Mouse (Mus musculus) c-Kit-negative CD71-positive TER-119-positive erythroid progenitor cells, embryonic 14.5 days (primary cell): Measurements from ENCODE around the gene Mst1r.

Source experiments
- DNase-seq: peaks from one replicate; pipeline ENCODE4 v3.0.0-alpha.2; 2013; ENCODE audit warnings: low read depth, low spot score

Mst1r gene

DNA sequence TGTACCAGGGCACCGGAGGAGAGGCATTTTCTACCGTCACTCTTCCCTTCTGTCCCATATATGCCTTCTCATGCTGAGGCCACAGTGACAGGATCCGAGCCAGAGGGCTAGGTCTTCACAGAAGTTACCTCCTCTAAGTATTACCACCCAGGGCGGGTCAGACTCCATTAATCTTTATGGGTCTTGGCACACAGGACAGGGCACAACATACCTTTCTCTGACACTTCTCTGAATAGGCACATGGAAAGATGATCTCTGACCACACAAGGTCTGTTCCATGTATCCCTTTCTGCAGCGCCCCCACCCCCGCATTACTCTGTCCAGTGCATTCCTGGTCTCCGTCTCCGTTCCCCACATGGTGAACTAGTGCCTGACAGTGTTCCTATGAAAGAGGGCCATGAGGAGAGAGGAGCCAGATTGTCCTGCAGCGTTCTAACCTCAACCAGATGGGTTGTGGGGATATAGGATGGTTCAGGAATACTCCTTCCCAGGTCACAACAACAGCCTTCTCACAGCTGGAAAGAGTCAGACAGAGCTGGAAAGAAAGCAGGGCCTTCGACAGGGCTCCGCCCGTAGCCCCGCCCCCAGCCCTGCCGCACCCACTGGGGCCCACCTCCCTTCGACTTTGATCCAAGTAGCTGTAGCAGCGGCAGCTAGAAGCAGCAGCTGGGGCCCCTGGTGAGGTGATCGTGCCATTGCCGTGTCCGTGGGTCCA is at the start of gene Mst1r:
Mst1r (plus strand) TSS at position 622 of the 715 bp plus-strand sequence.
- no peak for DNase-seq

DNA sequence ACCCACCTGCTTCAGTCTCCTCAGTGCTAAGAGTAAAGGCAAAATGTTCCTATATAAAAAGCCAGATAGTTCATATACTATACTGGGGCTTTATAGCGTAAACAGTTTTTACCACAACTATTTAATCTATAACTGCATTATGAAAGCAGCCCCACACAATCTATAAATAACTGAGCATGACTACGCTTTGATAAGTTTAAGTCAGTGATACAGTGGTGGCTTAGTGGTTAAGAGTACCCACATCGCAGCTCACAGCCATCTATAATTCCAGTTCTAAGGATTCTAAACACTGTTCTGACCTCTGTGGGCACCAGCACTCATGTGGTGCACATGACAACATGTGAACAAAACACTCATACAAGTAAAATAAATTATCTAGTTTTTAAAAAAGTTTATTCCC is 48.3 kb upstream of the Mst1r start:
- DNase-seq: no peak

DNA sequence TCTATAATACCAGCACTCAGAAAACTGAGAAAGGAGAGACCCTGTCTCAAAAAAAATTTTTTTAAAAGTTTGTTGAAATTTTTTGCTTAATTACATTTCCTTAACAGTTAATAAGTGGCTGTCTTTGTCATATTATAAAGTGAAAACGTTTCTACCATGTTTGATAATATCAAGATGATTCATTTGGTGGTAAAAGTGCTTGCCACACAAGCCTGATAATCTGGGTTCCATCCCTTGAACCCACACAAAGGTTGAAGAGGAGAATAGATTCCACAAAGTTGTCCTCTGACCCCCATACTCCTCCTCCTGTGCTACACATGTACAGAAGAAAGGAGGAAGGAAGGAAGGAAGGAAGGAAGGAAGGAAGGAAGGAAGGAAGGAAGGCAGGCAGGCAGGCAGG is 42.2 kb upstream of the Mst1r start:
- no peak for DNase-seq

DNA sequence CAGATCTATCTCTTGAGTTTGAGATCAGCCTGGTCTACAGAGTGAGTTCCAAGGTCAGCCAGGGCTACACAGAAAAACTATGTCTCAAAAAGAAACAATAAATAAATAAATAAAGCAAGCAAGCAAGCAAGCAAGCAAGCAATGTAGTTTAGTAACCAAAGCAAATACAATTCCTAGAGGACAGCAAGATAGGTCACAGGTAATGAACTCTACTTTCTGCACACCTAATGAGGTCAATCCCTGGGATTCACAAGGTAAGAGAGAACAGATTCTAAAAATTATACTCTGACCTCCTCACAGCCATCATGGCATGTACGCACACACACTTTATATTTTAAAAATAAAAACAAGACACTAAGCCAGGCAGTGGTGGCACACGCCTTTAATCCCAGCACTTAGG is 40.6 kb upstream of the Mst1r start:
- DNase-seq: no peak

DNA sequence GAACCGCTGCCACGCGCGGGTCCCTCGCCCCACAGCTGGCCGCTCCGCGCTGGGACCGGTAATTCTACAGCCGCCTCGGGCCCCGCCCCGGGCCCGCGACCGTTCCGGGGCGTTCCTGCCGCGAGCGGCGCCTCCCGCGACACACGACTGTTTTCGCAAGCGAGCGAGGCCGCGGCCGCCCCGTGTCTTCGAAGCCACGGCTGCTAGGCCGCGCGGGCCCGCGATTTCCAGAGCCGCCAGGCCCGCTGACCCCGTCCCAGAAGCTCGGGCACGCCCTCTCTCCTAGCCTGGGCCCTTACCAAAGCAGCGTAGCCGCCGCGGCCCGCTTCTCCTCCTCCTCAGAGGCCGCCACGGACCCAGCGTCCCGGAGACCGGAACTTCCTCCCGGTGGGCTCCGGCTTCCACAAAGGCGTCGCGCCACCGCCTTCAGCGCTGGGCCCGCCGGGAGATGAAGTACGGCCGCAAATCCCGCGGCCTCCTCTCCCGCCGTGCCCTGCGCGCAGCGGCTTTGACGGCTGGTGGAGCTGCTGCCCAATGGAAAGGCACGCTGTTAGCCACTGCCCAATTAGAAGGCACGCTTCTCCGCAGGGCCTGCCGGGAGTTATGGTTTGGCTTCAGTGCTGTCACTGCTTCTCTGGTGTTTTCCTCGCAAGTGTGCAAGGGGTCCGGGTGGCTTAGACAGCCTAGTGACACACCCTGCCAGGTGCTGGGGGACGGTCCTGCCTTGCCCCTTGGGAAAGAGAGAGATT is 34.1 kb upstream of the Mst1r start:
- DNase-seq: peak; percentile 87

DNA sequence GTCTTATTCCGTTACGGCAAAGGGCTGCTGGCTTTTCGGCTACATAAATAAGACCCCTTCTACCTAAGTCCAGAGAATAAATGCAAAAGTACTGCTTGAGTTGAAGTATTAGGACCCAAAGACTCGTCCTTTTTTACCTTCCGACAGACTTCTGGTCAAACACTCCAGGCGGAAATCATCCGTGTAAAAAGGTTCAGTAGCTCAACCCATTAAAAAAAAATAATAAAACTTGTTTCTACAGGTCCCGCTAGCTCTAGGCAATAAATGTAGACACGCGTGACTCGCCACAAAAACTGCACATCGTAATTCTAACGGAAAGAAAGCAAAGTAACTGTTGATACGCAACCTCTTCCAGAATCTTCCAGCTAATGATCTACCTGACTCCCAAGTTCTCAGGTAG is 33.5 kb upstream of the Mst1r start, which contains the start of gene Rbm6:
Rbm6 (minus strand) TSS at position 101 of the 400 bp plus-strand sequence.
- DNase-seq: no peak

DNA sequence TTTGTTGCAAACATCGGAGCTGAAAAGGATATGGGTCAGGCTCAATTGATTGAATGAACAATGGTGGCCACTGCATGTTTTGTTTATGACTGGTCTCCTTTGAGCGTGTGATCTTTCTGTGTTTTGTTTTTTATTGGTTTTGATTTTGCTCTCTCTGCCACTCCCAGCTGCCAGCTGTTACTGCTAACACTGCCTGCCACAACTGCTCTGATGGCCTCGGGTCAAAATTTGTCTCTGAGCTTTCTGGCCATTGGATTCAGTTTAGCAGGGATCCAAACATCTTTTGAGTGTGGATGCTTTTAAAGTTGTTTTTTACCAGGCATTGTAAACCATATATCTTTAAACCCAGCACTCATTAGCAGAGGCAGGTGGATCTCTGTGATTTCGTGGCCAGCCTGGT is 26.3 kb upstream of the Mst1r start:
- no peak for DNase-seq

DNA sequence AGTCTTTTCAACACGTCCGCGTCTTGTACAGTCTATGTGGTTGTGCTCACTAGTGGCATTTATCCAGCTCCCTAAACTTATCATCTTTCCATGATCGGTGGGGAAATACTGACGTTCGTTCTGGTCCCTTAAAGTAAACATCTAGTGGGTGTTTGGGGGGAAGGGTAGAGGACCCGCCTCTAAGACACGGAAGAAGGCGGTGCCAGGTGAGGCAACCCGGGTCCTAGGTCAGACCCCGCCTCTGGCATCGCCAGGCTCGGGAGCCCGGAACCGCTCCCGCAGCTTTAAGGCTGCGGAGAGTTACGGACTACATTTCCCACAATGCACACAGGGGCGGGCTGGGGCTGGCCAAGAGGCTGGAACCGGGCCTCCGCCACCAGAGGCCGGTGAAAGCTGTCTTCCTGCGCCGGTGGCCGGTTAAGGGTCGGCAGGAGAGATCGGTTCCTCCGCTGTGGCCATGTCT is 18.8 kb upstream of the Mst1r start, which contains the start of gene Mon1a:
Mon1a (plus strand) TSS at position 348 of the 463 bp plus-strand sequence.
- DNase-seq: peak; percentile 58

DNA sequence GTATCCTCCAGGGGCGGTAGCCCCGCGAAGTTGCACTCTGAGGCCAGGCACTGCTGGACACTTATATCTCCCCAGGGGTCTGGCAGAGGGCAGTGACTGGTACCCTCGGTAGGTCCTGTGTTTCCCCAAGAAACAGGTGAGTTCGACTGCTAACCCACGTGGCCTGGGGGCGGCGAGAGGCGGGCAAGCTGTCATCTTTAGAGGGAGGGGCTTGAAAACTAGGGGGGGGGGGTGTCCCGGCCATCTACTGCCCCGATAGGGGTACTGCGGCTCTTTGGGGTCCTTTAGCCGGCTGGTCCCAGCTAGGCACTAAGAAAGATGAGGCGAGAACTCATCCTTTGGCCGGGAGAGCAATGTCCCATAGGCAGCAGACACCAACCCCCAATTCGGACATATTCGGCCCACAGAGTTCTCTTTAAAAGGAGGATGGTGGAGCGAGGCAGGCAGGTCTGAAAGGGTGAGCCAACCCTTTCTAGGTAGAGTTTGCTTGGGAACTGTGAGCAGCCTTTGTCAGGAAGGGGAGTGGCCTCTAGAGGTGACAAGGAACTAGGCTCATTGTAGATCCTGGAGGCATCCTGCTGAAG is 18.3 kb upstream of the Mst1r start:
- DNase-seq: no peak

DNA sequence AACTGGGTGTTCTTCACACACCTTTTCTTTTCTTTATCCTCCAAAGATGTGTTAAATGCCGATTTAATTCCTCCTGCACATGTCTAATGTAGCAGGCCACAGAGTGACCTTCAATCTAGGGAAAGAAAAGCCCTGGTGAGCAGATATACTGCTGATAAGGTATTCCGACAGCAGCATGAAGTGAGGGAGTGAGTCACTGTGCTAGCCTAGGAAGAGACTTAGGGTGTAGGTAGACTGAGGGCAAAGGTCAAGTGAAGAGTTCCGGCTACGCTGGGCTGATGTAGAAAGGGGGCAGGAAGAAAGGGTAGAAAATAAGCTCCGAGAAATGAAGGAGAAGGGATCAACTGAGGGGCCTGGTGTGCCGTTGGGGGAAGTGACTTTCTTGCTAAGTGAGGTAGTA is 16.4 kb upstream of the Mst1r start:
- DNase-seq: no peak

DNA sequence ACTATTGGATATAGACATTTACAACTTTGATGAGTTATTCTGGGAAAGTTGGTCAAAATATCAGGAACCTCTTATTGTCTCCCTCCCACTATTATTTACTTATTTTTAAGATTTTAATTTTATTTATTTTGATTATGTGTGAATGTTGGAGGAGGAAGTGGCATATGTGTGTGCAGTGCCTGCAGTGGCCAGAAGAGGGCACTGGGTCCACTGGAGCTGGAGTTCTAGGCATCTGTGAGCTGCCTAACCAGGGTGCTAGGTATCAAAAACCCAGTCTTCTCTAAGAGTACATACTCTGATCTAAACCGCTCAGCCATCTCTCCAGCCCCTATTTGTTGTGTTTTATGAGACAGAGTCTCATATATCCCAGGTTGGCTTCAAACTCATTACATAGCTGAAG is 15.7 kb upstream of the Mst1r start:
- no peak for DNase-seq

DNA sequence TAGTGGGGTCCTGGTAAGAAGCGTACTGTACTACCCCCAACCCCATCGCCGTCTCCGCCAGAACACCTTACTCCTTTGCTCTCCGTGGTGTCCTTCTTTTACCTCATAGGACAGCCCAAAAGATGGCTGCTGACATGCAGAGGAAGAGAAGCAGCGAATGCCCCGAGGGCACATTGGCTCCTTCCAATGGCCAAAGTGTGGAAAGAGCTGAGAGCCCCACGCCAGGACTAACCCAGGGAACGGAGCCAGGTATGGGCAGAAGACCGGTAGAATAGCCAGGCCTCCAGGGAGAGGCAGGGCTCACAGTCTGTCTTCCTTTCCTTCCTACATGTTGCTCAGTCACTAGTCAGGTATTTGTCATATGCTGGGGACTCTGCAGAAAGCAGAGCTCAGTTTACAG is 8.1 kb upstream of the Mst1r start:
- DNase-seq: no peak

DNA sequence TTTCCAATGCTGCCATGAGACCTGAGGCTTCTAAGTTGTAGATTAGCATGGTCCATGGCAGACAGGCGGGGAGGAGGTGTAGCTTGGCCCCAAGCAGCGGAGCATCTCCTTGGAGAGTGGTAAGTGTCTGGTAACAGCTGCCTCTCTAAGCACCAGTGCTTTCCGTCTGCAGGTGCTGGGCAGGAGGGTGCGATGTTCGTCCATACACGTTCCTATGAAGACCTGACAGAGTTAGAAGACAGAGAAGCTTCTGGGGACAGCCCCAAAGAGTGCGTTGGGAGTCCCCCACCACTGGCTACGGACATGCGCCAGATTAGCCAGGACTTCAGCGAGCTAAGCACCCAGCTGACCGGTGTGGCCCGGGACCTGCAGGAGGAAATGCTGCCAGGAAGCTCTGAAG is 6.8 kb upstream of the Mst1r start:
- DNase-seq: no peak

DNA sequence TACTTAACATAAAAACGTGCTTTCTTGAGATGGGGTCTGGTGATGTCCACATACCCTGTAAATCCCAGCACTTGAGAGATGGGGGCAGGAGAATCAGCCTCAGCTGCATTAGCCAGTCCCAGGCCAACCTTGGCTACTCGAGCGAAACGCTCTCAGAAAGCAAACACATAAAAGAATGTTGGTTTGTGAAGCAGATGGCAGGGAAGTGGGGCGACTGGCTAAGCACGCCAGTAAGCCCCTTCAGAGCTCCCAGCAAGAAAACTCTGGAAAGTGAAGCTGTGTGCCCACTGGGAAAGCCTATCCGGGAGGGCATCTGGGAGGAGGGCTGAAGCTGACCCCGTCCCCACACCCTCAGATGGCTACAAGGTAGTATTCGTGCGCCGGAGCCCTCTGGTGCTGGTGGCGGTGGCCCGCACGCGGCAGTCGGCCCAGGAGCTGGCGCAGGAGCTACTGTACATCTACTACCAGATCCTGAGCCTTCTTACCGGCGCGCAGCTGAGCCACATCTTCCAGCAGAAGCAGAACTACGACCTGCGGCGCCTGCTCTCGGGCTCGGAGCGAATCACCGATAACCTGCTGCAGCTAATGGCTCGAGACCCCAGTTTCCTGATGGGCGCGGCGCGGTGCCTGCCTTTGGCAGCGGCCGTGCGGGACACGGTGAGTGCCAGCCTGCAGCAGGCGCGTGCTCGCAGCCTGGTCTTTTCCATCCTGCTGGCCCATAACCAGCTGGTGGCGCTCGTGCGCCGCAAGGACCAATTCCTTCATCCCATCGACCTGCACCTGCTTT is 5.6 kb upstream of the Mst1r start:
- no peak for DNase-seq

DNA sequence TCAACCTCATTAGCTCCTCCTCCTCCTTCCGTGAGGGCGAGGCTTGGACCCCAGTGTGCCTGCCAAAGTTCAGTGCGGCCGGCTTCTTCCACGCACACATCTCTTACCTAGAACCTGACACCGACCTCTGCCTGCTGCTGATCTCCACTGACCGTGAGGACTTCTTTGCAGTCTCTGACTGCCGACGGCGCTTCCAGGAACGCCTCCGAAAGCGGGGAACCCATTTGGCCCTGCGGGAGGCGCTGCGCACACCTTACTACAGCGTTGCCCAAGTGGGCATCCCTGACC is 5.1 kb upstream of the Mst1r start:
- DNase-seq: no peak

DNA sequence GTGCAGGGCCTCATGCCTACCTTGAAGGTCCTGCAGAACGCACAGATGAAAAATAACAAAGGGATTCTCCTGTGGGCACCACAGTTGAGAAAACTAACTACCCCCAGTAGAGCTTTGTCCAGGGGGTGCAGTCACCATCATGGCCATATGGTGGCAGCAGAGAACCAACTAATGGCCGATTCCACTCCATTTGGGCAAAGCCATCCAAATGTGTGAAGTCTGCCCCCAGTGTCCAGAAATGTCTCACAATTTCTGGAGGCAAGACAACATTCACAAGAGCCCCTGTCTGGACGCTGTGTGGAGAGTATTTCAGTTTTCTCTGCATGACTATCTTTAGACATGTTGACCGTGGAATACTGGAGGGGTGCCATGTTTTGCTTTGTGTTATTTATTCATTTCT is 1.9 kb upstream of the Mst1r start:
- DNase-seq: peak; percentile 72

DNA sequence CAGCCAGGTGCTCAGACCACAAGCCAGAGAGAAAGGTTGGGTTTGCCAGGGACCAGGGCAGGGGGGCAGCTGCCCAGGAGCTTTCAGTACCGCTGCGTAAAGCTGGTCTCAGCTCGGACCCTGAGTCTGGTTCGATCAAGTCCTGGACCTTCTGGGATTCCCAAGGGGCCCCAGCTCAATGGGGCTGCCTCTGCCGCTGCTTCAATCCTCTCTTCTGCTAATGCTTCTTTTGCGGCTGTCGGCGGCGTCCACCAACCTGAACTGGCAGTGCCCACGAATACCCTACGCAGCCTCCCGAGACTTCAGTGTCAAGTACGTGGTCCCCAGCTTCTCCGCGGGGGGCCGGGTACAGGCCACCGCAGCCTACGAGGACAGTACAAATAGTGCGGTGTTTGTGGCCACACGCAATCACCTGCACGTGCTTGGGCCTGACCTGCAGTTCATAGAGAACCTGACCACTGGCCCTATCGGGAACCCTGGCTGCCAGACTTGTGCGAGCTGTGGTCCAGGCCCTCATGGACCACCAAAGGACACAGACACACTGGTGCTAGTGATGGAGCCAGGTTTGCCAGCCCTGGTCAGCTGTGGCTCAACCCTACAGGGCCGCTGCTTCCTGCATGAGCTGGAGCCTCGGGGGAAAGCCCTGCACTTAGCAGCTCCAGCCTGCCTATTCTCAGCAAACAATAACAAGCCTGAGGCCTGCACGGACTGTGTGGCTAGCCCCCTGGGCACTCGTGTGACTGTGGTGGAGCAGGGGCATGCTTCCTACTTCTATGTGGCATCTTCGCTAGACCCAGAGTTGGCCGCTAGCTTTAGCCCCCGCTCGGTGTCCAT is 511 bp downstream of the Mst1r start:
- DNase-seq: no peak

DNA sequence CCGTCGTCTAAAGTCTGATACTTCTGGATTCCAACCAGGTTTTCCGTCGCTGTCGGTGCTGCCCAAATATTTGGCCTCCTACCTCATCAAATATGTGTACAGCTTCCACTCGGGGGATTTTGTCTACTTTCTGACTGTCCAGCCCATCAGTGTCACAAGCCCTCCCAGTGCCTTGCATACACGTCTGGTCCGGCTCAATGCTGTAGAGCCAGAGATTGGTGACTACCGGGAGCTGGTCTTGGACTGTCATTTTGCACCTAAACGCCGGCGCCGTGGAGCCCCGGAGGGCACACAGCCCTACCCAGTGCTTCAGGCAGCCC is 1.1 kb downstream of the Mst1r start:
- DNase-seq: no peak

DNA sequence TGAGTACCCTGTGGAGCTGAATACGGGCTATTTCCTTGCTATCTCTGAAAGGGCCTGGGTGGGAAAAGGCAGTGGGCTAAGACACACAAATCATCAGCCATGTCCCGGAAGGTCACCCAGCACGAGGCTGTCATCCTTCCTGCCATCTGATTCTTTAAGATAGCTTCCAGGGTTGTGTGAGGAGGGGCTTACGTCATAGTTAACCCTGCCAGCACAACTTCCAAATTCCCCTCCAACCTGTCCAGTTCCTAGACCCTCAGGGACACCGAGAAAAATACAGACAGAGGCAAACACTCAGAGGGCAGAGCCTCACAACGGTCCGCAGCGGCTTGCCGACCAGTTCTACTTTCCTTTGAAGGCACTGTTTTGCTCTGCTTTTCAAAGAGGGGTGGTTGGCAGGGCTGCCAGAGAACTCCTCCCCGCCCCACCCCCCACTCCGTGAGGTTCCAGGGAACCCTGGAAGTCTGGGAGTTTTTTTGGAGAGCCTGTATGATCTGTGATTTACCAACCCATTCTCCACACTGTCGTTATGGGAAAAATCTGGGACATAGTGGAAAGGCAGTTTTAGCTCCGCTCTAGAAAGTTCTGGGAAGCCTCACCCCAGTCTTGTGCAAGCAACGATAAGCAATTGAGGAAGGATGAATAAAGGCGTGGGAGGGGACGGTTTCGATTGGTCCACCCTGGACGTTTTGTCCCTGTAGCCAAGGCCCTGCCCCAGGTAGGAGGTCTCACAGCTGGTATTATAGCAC is 1.9 kb downstream of the Mst1r start:
- no peak for DNase-seq

DNA sequence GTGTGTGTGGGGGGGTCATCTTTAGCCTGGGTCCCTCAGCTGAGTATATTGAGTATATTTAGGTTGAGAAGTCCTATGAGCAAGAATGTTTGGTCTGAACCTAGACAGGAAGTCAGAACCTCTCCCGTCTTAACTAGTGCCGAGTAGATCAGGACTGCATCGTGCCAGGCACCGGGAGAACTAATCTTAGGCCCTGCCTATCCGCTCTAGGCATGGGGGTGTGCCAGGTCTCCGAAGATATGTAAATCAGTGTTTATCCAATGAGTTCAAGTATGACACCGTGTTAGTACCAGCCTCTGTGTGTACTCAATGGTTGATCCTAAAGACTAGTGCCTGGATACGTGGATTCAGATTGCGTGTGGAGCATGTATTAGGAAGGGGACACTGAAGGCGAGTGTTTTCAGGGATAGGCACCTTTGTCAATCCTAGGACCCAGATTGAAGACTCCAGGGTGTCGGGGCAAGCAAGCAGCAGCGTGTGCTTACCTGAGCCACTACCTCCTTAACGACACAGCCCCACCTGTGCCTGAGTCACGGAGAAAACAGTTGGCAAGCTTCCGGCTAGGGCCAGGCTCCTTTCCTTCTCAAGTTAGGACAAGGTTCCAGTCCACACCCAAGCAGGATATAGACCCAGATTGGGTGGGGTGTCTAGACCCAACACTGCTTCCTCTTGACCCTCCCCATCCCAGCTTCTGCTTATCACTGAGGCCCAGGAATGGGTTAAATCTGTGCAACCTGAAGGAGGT is 3.5 kb downstream of the Mst1r start:
- no peak for DNase-seq
